Mouse (Mus musculus) embryonic facial prominence, embryonic 11.5 days (tissue): Measurements from ENCODE around the gene Ebf1. TPM values are rescaled to one million over a fixed set of nuclear protein-coding genes. Genes with fewer than 3 reads are reported as not detected.

Source experiments
- ATAC-seq: fragments of 200-750 bp; cut with Nextera tagmentation; replicated peaks from 2 replicates; pipeline ENCODE4 v1.8.0; 2017; ENCODE audit warnings: low read depth; ENCODE audit not compliant: insufficient number of reproducible peaks, low FRiP score, low TSS enrichment
- DNase-seq: peaks from one replicate; pipeline ENCODE4 v3.0.0-alpha.2; 2015; ENCODE audit warnings: low spot score
- H3K27ac ChIP-seq: fragments of 300-500 bp; sonication (generic); replicated peaks from 2 replicates; pipeline ENCODE4 v1.5.1; 2014; ENCODE audit warnings: mild to moderate bottlenecking, low read depth, low read length, control low read depth
- H3K27me3 ChIP-seq: fragments of 300-500 bp; sonication (generic); 2 replicates; pipeline ENCODE4 v1.6.1; 2014; ENCODE audit warnings: mild to moderate bottlenecking, low read length, moderate library complexity, mixed read lengths; ENCODE audit not compliant: control insufficient read depth, insufficient read depth
- H3K36me3 ChIP-seq: fragments of 300-500 bp; sonication (generic); replicated peaks from 2 replicates; pipeline ENCODE4 v1.6.1; 2014; ENCODE audit warnings: low read depth, mild to moderate bottlenecking, low read length, moderate library complexity, mixed read lengths; ENCODE audit not compliant: control insufficient read depth, insufficient read depth
- H3K4me1 ChIP-seq: fragments of 300-500 bp; sonication (generic); 2 replicates; pipeline ENCODE4 v1.6.1; 2014; ENCODE audit warnings: low read length, mixed read lengths; ENCODE audit not compliant: control insufficient read depth, insufficient read depth
- H3K4me2 ChIP-seq: fragments of 300-500 bp; sonication (generic); 2 replicates; pipeline ENCODE4 v1.6.1; 2014; ENCODE audit warnings: low read depth, mild to moderate bottlenecking, control low read depth, low read length, moderate library complexity
- H3K4me3 ChIP-seq: fragments of 300-500 bp; sonication (generic); 2 replicates; pipeline ENCODE4 v1.5.1; 2014; ENCODE audit warnings: low read depth, low read length, control low read depth
- H3K9ac ChIP-seq: fragments of 300-500 bp; sonication (generic); replicated peaks from 2 replicates; pipeline ENCODE4 v1.6.1; 2014; ENCODE audit warnings: mild to moderate bottlenecking, control low read depth, low read length
- H3K9me3 ChIP-seq: fragments of 300-500 bp; sonication (generic); replicated peaks from 2 replicates; pipeline ENCODE4 v1.6.1; 2016; ENCODE audit warnings: mild to moderate bottlenecking, low read length, inconsistent platforms, mixed read lengths; ENCODE audit not compliant: control insufficient read depth
- WGBS: fragments of 180-500 bp; shearing (Covaris S2); extraction: QIAGEN DNeasy Blood & Tissue Kit; methylation state at CpG from one replicate; pipeline ENCODE4 v1.1.7; 2014; 5-methylcytosine and 5-hydroxymethylcytosine counted together
- polyA plus RNA-seq: library from polyadenylated mRNA; unstranded; fragments of >200 nt; fragmentation: Nextera tagmentation; extraction: Ambion mirVana; gene quantifications from 2 replicates; pipeline ENCODE4 v1.2.1, GENCODE M21; 2014

Ebf1 gene
- polyA plus RNA-seq, 1 experiment from 2014 or later, result 47.9 TPM

DNA sequence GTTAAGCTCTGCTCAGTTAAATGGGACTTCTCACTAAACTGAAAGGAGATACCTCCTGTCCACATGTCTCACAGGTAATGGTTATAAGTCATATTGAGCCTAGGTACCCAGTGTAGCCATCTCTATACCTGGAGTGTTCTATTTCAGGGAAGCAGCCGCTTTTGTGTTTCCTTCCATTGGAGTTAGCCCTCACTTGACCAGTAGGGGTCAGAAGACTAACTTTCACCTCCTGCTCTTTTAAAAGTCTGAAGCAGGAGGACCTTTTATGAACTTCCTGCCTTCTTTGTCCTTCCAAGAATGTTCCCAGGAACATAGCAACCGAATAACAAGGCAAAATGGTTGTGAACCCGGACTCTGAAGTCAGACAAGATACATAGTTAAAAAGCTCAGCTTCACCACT lies 157.3 kb downstream of the Ebf1 start:
- no peak overlapping the region for H3K9ac ChIP-seq
- H3K27me3 ChIP-seq, result no peaks in the 10 kb centered on the region
- H3K4me1 ChIP-seq, result no peaks in the 10 kb centered on the region
- no peak overlapping the region for H3K4me2 ChIP-seq
- 85% methylated on average over 3 of the region's 3 CpGs for WGBS
- no peaks in the 10 kb centered on the region for H3K36me3 ChIP-seq
- no peaks in the 10 kb centered on the region for H3K9me3 ChIP-seq
- DNase-seq (no peak), ATAC-seq (no peak)
- H3K4me3 ChIP-seq, result no peak overlapping the region
- no peak overlapping the region for H3K27ac ChIP-seq

DNA sequence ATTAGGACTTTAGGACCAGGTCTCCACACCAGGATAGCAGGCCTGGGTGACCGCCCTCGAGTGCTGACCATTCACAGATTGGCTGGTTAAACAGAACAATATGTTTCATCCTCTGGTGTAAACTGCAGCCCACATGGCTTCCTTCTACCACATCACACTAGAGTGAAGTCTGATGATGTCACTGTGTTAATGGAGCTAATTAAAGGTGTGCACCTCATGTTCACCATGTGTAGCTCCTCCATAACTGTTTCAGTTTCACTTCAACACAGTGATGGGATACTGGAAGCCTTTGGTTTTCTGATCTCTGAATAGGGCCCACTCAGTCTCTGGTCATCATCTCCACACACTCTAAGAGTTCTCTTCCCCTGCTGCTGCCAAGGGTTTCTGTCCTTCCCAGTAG lies 158.4 kb downstream of the Ebf1 start:
- no peaks in the 10 kb centered on the region for H3K27me3 ChIP-seq

GRCm38 (mm10) chr11:44776556-44776955 lies 159.4 kb downstream of the Ebf1 start:
- Histone ChIP-seq H3K4me2 (no peak overlapping the region), H3K4me1 (no peaks in the 10 kb centered on the region), H3K9me3 (no peaks in the 10 kb centered on the region), H3K9ac (no peak overlapping the region), H3K27ac (no peak overlapping the region), H3K4me3 (no peak overlapping the region), H3K27me3 (no peaks in the 10 kb centered on the region), H3K36me3 (no peaks in the 10 kb centered on the region)
- ATAC-seq, result no peak
- 100% methylated on average over 1 of the region's 2 CpGs for WGBS
- no peak for DNase-seq

More for the DNA sequence above, 158.4 kb downstream of the Ebf1 start:
- Histone ChIP-seq H3K36me3 (no peaks in the 10 kb centered on the region), H3K4me3 (no peak overlapping the region), H3K9ac (no peak overlapping the region), H3K4me2 (no peak overlapping the region), H3K27ac (no peak overlapping the region), H3K9me3 (no peaks in the 10 kb centered on the region), H3K4me1 (no peaks in the 10 kb centered on the region)
- no peak for ATAC-seq
- DNase-seq, result no peak
- 93% methylated on average over 2 of the region's 2 CpGs for WGBS

- Histone ChIP-seq H3K27me3 (no peaks in the 10 kb centered on the region), H3K4me3 (no peak overlapping the region), H3K27ac (no peak overlapping the region), H3K9me3 (no peaks in the 10 kb centered on the region), H3K4me1 (no peaks in the 10 kb centered on the region), H3K36me3 (no peaks in the 10 kb centered on the region), H3K9ac (no peak overlapping the region), H3K4me2 (no peak overlapping the region)
- WGBS, result 36% methylated on average over 16 of the region's 16 CpGs
- ATAC-seq, result no peak; the same call in 1 of the 2 replicates
- DNase-seq, result no peak
Observed at GRCm38 (mm10) chr11:44777331-44778310, 160.5 kb downstream of the Ebf1 start.

DNA sequence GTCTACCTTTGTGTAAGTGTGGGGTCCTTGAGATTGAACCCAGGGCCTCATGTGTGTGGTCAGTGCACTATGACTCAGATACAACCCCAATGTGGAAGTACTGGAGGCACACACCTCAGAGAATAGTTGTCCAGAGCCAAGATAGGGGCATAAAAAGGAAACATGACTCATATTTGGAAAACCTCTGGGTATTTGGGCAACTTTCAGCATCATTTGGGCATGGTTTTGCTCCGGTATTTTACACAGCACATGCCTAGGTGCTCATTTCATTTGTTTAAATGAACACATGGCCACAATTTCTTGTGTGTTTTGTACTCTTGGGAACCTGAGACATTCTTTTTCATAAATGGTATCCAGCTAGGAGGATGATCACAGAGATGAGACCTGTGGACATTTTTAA lies 161.9 kb downstream of the Ebf1 start:
- Histone ChIP-seq H3K27me3 (no peaks in the 10 kb centered on the region), H3K9me3 (no peaks in the 10 kb centered on the region), H3K36me3 (no peaks in the 10 kb centered on the region), H3K4me3 (no peak overlapping the region), H3K9ac (no peak overlapping the region), H3K27ac (no peak overlapping the region), H3K4me2 (no peak overlapping the region), H3K4me1 (no peaks in the 10 kb centered on the region)
- 88% methylated on average over 1 of the region's 1 CpGs for WGBS
- no peak for ATAC-seq
- no peak for DNase-seq

DNA sequence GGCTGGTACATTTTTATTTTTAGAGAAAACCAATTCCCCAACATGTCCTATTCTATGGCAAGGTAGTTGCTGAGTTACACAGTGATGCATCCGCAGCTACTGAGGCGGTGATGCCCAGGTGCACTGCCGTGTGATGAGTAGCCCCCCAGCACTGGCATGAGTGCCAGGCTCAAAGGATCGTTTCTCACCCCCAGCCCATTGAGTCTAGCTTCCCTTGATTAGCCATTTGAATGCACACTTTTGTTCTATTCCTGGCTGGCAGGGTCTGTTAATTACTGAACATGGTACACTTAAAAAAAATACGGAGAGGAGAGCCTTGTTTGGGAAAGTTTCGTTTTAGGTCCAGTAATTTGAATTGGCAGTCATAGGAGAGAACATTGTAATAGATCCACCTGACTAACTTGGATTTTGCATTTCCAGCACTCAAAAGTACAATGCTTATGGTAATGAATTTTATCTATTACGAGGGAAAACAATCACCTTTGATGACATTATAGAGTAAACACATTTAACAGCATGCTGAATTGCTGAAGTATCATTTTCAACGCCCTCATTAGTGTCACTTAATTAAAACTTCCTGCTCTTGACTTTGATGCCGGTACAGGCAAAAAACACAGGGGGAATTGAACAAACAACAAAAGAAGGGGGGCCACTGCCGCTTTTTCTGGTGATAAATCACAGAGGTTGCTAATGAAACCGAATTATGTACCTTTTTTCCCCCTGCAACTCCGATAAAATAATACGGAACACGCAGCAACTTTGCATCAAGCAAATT lies 167.3 kb downstream of the Ebf1 start:
- WGBS, result 62% methylated on average over 14 of the region's 14 CpGs

DNA sequence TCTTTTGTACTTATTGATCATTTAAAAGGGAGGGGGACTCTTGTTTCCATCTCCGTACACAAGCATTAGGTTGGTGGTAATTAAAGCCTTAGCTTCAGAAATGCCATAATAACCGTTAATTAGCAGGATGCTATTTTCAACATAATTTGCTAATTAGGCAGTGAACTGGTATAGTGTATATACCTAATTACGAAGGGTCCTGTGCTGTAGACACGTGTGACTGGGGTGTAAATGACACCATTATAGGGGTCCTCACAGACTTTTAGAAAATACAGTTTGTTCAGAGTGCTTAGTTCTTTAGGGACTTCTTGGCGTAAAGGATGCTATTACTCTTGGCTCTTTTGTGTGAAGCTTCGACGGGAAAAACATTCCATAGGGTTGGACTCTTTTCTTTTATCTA lies 167.9 kb downstream of the Ebf1 start:
- H3K4me3 ChIP-seq, result no peak overlapping the region
- ATAC-seq (no peak), DNase-seq (no peak)
- H3K9ac ChIP-seq, result no peak overlapping the region
- no peak overlapping the region for H3K27ac ChIP-seq
- H3K9me3 ChIP-seq, result no peaks in the 10 kb centered on the region
- H3K36me3 ChIP-seq, result no peaks in the 10 kb centered on the region
- H3K27me3 ChIP-seq, result no peaks in the 10 kb centered on the region
- H3K4me2 ChIP-seq, result no peak overlapping the region
- WGBS, result 48% methylated on average over 7 of the region's 7 CpGs
- no peaks in the 10 kb centered on the region for H3K4me1 ChIP-seq

More for the DNA sequence above, 167.3 kb downstream of the Ebf1 start:
- DNase-seq (no peak), ATAC-seq (no peak)
- H3K27ac ChIP-seq, result no peak overlapping the region
- no peak overlapping the region for H3K4me3 ChIP-seq
- no peak overlapping the region for H3K9ac ChIP-seq
- no peaks in the 10 kb centered on the region for H3K4me1 ChIP-seq
- no peak overlapping the region for H3K4me2 ChIP-seq
- no peaks in the 10 kb centered on the region for H3K9me3 ChIP-seq
- no peaks in the 10 kb centered on the region for H3K36me3 ChIP-seq
- no peaks in the 10 kb centered on the region for H3K27me3 ChIP-seq

DNA sequence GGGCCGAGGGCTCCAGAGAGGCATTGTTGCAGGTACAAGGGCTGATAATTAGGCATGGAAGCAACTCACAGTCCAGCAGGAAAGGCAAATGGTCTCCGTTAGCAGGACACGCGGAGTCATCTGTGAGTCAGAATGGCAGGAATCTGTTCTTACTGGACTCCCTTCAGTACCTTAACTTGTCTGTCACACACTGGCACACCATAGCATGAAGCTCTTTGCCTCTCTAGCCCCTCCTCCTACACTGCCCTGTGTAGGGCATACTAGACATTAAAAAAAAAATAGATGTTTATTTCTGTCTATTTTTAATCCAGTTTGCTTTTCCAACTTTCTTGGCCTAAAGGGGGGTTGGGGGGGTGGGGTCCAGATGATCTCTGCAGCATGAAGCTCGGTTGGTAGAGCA lies 168.4 kb downstream of the Ebf1 start:
- H3K4me1 ChIP-seq, result no peaks in the 10 kb centered on the region
- 56% methylated on average over 5 of the region's 5 CpGs for WGBS
- no peak overlapping the region for H3K4me3 ChIP-seq
- H3K36me3 ChIP-seq, result no peaks in the 10 kb centered on the region
- no peaks in the 10 kb centered on the region for H3K27me3 ChIP-seq
- no peak overlapping the region for H3K9ac ChIP-seq
- H3K27ac ChIP-seq, result no peak overlapping the region
- no peak; the same call in 1 of the 2 replicates for ATAC-seq
- H3K4me2 ChIP-seq, result no peak overlapping the region
- no peaks in the 10 kb centered on the region for H3K9me3 ChIP-seq
- no peak for DNase-seq
